Mouse (Mus musculus) heart, embryonic 12.5 days (tissue): ENCODE results near the gene Ttc28. TPM values are rescaled to one million over a fixed set of nuclear protein-coding genes. Genes with fewer than 3 reads are reported as not detected.

ENCODE experiments used
- ATAC-seq: fragments of 200-750 bp; cut with Nextera tagmentation; 2 replicates; pipeline ENCODE4 v1.8.0; 2017; ENCODE audit warnings: moderate TSS enrichment, moderate library complexity; ENCODE audit not compliant: insufficient number of reproducible peaks, low FRiP score
- H3K27ac ChIP-seq: fragments of 300-500 bp; sonication (generic); 2 replicates; pipeline ENCODE4 v1.5.1; 2016; ENCODE audit warnings: mild to moderate bottlenecking, moderate library complexity; ENCODE audit not compliant: poor library complexity, severe bottlenecking
- H3K27me3 ChIP-seq: fragments of 300-500 bp; sonication (generic); replicated peaks from 2 replicates; pipeline ENCODE4 v1.6.1; 2016; ENCODE audit warnings: mild to moderate bottlenecking, moderate library complexity
- H3K36me3 ChIP-seq: fragments of 300-500 bp; sonication (generic); 2 replicates; pipeline ENCODE4 v1.6.1; 2016; ENCODE audit warnings: mild to moderate bottlenecking, moderate library complexity
- H3K4me1 ChIP-seq: fragments of 300-500 bp; sonication (generic); replicated peaks from 2 replicates; pipeline ENCODE4 v1.6.1; 2016; ENCODE audit warnings: mild to moderate bottlenecking
- H3K4me2 ChIP-seq: fragments of 300-500 bp; sonication (generic); 2 replicates; pipeline ENCODE4 v1.6.1; 2016; ENCODE audit warnings: mild to moderate bottlenecking, moderate library complexity
- H3K4me3 ChIP-seq: fragments of 300-500 bp; sonication (generic); 2 replicates; pipeline ENCODE4 v1.5.1; 2016; ENCODE audit warnings: mild to moderate bottlenecking
- H3K9ac ChIP-seq: fragments of 300-500 bp; sonication (generic); 2 replicates; pipeline ENCODE4 v1.6.1; 2016; ENCODE audit warnings: mild to moderate bottlenecking, moderate library complexity
- H3K9me3 ChIP-seq: fragments of 300-500 bp; sonication (generic); replicated peaks from 2 replicates; pipeline ENCODE4 v1.6.1; 2016; ENCODE audit warnings: mild to moderate bottlenecking, moderate library complexity
- WGBS: fragments of 180-500 bp; shearing (Covaris S2); methylation state at CpG from one replicate; pipeline ENCODE4 v1.1.7; 2016; 5-methylcytosine and 5-hydroxymethylcytosine counted together
- polyA plus RNA-seq: library from polyadenylated mRNA; unstranded; fragments of >200 nt; fragmentation: Nextera tagmentation; extraction: Ambion mirVana; gene quantifications from 2 replicates; pipeline ENCODE4 v1.2.1, GENCODE M21; 2016

Gene Ttc28
- polyA plus RNA-seq, 1 experiment from 2014 or later, result 10.3 TPM

DNA sequence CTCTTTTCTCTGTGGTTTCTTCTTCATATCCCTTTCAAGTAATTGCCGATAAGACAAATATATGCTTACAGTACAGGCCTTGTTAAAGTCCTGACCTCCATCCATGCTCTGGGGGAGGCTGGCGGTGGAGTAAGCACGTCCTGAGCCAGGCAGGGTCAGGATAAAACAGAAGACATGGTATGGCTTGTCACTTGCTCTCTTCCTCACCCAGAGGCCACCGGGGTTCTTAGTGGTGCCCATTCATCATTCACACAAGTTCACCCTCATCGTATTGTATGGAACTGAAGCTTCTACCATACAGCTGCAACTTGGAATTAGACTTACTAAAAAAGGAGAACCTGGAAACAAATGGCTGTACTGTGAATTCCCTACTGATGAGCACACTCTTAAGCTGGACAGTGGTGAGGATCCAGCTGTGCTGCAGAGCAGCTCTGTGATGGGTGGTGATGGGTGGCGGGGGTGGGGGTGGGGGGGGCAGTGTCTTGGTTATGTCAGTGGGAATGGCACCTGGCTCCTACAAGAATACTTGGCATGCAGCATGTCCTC, 104.6 kb downstream of the Ttc28 start:
- no peak overlapping the region for H3K9ac ChIP-seq
- 0 out of 2 replicates have a peak, but pooled peaks cover 6% of the 10 kb centered on the region for H3K36me3 ChIP-seq
- H3K27me3 ChIP-seq, result peaks cover 5% of the 10 kb centered on the region
- peaks cover 21% of the 10 kb centered on the region for H3K4me1 ChIP-seq
- ATAC-seq, result no peak
- H3K4me2 ChIP-seq, result no peak overlapping the region
- H3K4me3 ChIP-seq, result no peak overlapping the region
- no peak overlapping the region for H3K27ac ChIP-seq
- H3K9me3 ChIP-seq, result no peaks in the 10 kb centered on the region
- WGBS, result 81% methylated on average over 6 of the region's 6 CpGs

DNA sequence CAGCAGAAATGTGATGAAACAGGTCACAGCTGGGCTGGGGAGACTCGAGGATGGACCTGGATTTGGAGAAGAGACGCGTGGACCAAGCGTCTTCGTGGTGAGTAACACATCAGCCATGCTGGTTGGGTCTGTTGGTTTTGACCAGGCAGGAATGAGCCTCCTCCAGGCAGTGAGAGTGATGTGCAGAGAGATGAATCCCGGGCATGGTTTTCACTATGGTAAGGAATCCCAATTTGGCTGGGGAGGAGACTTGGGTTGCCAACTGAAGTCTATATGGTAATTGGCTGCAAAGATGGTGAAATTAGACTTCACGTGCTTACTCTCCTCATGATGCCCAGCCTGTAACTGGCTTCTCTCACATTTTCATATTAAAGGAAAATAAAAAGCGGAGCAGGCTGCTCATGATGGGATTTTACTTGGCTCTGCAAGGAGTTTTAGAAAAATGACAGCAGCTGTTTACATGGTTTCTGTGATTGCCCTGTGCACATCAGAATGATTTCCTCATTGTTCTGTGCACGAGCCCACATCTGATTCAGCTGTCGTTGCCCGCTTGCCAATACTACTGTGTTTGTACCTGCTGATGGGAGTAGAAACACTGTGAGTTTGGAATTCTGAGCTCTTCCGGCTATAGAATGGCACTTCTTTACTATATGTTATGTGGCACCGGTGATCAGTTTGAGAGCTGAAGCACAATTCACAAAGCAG, 117.4 kb downstream of the Ttc28 start:
- Histone ChIP-seq H3K9ac (no peak overlapping the region), H3K27ac (no peak overlapping the region), H3K4me3 (no peak overlapping the region), H3K4me1 (peaks cover 9% of the 10 kb centered on the region), H3K36me3 (no peaks in the 10 kb centered on the region), H3K9me3 (no peaks in the 10 kb centered on the region), H3K4me2 (no peak overlapping the region), H3K27me3 (no peaks in the 10 kb centered on the region)
- no peak for ATAC-seq
- WGBS, result 81% methylated on average over 13 of the region's 13 CpGs

DNA sequence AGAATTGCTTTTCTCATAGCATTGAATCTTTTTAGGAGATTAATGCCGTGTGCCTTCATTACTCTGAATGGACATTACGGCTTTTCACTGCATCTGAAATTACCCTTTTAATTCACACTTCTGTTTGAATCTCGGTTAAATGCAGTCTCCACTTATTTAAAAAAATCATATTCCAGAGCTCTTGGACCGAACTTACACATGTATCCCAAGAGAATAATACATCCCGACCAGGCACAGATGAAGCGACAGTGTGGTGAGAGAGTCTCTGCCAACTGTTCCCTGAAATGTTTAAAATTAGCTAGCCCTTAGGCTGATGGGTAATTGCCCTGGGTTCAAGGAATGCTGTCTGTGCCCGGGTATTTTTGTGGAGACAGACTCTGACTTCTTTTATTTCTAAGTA, 118.1 kb downstream of the Ttc28 start:
- no peak overlapping the region for H3K9ac ChIP-seq
- H3K4me1 ChIP-seq, result peaks cover 9% of the 10 kb centered on the region
- WGBS, result 73% methylated on average over 7 of the region's 7 CpGs
- no peaks in the 10 kb centered on the region for H3K36me3 ChIP-seq
- ATAC-seq, result no peak
- H3K4me3 ChIP-seq, result no peak overlapping the region
- no peaks in the 10 kb centered on the region for H3K27me3 ChIP-seq
- no peaks in the 10 kb centered on the region for H3K9me3 ChIP-seq
- no peak overlapping the region for H3K4me2 ChIP-seq
- H3K27ac ChIP-seq, result no peak overlapping the region

DNA sequence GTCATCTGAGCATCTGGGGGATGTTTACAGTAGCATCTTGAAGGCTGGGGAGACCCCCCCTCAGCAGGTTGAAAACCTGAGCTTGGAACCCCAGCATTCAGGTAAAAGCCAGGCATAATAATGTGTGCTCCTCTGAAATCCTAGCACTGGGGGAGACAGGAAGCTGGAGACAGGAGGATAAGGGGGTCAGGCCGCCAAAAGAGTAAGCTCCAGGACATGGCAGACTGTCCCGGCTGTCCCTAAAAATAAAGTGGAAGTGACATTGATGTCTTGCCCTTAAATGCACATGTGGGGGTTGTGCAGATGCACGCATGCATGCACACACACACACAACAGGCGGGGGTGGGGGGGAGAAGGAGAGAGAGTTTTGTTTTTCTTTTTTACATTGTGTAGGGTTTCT, 118.7 kb downstream of the Ttc28 start:
- WGBS, result 29% methylated on average over 4 of the region's 4 CpGs
- ATAC-seq, result no peak
- Histone ChIP-seq H3K9ac (no peak overlapping the region), H3K27me3 (no peaks in the 10 kb centered on the region), H3K4me1 (peaks cover 9% of the 10 kb centered on the region), H3K27ac (no peak overlapping the region), H3K9me3 (no peaks in the 10 kb centered on the region), H3K4me2 (no peak overlapping the region), H3K4me3 (no peak overlapping the region), H3K36me3 (no peaks in the 10 kb centered on the region)

DNA sequence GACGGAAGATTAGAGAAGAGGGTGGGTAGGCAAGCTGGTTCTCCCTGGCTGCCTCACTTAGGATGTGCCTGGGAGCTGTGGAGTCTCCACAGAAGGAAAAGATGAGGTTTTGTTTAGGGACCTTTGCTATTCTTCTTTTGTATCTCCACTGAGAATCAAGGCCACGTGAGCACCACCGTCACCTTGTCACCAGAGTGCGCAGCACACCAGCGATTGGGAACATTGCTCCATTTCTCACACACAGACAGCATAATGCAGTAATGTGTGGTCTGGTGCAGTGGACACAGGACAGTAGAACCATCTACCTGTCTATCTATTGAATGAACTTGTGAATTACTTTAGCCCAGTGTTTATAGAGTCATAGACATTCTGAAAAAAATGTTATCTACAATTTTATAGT, 121.3 kb downstream of the Ttc28 start:
- ATAC-seq, result no peak
- no peak overlapping the region for H3K9ac ChIP-seq
- H3K9me3 ChIP-seq, result peaks cover 5% of the 10 kb centered on the region; the same call in 1 of the 2 replicates
- no peaks in the 10 kb centered on the region for H3K36me3 ChIP-seq
- H3K4me2 ChIP-seq, result no peak overlapping the region
- H3K27me3 ChIP-seq, result no peaks in the 10 kb centered on the region
- no peak overlapping the region for H3K27ac ChIP-seq
- no peak overlapping the region for H3K4me3 ChIP-seq
- peaks cover 16% of the 10 kb centered on the region for H3K4me1 ChIP-seq
- WGBS, result 68% methylated on average over 5 of the region's 5 CpGs

DNA sequence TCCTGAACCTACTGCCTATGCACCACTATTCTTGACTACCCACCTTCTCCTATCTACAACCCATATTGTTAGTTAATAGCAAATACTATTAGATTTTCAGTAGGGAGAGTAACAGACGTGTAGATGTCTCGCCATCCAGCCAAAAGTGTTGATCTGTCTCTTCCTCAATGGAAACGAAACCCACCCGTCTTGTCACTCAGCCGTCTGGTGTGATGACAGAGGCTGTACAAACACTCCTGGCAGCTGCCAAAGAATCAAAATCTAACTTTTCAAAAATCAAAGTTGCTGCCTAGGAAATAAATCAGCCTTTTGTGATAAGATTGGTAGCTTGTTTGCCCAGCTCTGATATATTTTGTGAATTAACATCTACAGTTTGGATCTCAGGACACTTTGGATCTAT, 123.6 kb downstream of the Ttc28 start:
- Histone ChIP-seq H3K27ac (no peak overlapping the region), H3K36me3 (no peaks in the 10 kb centered on the region), H3K4me1 (peaks cover 31% of the 10 kb centered on the region), H3K27me3 (no peaks in the 10 kb centered on the region), H3K9me3 (peaks cover 5% of the 10 kb centered on the region; the same call in 1 of the 2 replicates), H3K4me2 (no peak overlapping the region), H3K4me3 (no peak overlapping the region), H3K9ac (no peak overlapping the region)
- ATAC-seq, result no peak
- 59% methylated on average over 5 of the region's 5 CpGs for WGBS

DNA sequence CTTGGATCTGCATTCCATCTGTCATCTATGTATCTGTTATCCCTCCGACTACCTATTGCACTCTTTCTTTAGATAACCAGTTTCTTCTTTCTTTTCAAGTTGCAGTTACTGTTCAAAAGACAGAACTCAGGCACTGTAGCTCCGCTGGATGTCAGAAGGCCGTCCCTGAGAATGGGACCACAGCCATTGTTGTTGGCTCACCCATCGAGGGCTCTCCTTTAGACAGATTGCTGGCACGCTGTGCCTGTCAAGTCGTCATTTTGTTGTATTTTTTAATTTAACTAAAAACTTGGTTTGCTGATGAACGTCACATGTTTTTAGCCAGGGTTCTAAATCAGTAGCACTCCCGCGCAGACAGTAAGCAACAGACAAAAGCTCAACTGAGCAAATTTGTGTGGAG, 124.1 kb downstream of the Ttc28 start:
- Histone ChIP-seq H3K4me2 (no peak overlapping the region), H3K9me3 (peaks cover 5% of the 10 kb centered on the region; the same call in 1 of the 2 replicates), H3K9ac (no peak overlapping the region), H3K4me3 (no peak overlapping the region), H3K27ac (no peak overlapping the region), H3K27me3 (no peaks in the 10 kb centered on the region), H3K4me1 (peaks cover 31% of the 10 kb centered on the region), H3K36me3 (no peaks in the 10 kb centered on the region)
- no peak for ATAC-seq
- WGBS, result 79% methylated on average over 9 of the region's 9 CpGs

DNA sequence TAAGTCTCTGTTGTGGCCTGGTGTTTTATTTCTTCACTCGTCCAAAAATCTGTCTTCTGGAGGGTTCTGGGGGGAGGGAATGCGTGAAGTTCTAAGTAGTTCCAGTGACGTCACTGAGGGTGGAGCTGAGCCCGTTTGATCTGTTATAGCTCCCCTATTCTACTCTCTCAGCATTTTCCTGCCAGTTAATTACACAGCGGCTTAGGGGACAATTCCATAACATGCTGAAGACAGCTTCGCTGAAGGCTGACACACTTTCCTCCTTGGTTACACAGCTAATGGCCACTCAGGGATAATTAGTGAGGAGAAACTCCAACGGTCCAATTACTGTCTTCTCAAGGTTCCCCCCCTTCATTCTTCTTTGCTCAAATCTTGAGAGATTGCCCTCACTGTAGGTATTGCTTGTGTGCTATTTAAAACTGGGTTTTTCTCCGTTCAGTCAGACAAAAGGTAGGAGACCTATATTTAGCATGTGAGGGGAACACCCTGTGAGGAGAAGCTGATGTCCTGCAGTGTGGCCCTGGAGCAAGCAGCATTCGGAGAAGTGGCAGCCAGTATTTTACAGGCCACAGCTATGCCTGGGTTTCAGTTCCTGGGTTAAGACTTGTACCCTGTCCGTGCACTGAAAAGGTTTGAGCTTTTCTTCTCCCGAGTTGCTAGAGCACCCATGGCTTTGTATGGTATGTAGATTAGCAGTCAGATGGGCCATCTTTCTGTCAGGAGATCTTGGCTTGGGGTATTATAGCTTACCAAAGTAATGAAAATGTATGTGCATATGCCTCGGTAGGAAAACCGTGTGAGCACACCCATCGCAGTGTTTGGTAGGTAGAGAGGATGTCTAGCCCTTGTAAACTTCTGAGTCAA, 126.9 kb downstream of the Ttc28 start:
- H3K36me3 ChIP-seq, result peaks cover 7% of the 10 kb centered on the region
- H3K9me3 ChIP-seq, result peaks cover 12% of the 10 kb centered on the region
- peaks cover 38% of the 10 kb centered on the region for H3K4me1 ChIP-seq
- no peaks in the 10 kb centered on the region for H3K27me3 ChIP-seq
- peak overlapping the region; percentile 61 for H3K27ac ChIP-seq
- WGBS, result 48% methylated on average over 14 of the region's 14 CpGs
- 0 out of 2 replicates have a peak overlapping the region, but pooled peaks have one; percentile 10 for H3K4me2 ChIP-seq
- no peak overlapping the region for H3K4me3 ChIP-seq
- no peak overlapping the region for H3K9ac ChIP-seq
- no peak for ATAC-seq

DNA sequence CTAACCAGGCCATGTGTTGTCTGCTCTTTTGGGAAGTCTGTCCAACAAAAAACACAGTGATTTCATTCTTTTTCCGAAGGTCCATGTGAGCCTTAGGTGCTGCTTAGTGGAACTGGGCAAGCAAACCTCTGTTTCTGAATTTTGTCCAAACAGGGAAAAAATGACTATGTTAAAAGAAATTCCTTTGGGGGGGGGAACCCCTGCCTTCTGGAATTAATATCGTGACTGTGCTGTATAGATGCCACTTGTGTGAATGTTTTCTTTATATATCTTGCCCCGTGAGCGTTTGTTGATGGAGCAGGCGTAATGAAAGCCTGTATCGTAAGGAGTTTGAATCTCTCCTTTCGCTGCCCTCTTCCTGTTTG, 127.5 kb downstream of the Ttc28 start:
- Histone ChIP-seq H3K4me2 (no peak overlapping the region), H3K4me1 (peaks cover 40% of the 10 kb centered on the region), H3K36me3 (peaks cover 7% of the 10 kb centered on the region), H3K4me3 (no peak overlapping the region), H3K27ac (0 out of 2 replicates have a peak overlapping the region, but pooled peaks have one; percentile 61), H3K27me3 (no peaks in the 10 kb centered on the region), H3K9me3 (peaks cover 12% of the 10 kb centered on the region), H3K9ac (no peak overlapping the region)
- WGBS, result 58% methylated on average over 7 of the region's 7 CpGs
- ATAC-seq, result no peak

DNA sequence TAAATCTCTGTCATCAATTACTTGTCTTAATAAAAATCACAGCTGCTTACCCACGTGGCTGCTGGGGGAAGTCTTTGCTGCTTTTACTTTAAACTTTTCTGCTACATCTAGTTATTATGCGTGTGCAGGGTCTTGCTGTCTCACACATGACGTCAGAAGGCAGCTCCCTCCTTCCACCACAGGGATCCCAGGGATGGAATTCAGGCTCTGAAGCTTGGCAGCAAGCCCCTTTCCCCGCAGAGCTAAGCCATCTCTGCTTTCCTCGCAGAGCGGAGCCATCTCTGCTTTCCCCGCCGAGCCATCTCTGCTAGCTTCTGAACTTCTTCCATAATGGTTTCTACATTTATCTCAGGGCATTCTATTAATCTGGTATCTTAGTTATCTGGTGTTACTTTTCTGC, 128.3 kb downstream of the Ttc28 start:
- no peak overlapping the region for H3K27ac ChIP-seq
- ATAC-seq, result no peak
- H3K9ac ChIP-seq, result no peak overlapping the region
- 71% methylated on average over 8 of the region's 8 CpGs for WGBS
- H3K27me3 ChIP-seq, result no peaks in the 10 kb centered on the region
- no peak overlapping the region for H3K4me2 ChIP-seq
- peaks cover 7% of the 10 kb centered on the region for H3K36me3 ChIP-seq
- H3K9me3 ChIP-seq, result peaks cover 12% of the 10 kb centered on the region
- H3K4me3 ChIP-seq, result no peak overlapping the region
- peaks cover 45% of the 10 kb centered on the region for H3K4me1 ChIP-seq

DNA sequence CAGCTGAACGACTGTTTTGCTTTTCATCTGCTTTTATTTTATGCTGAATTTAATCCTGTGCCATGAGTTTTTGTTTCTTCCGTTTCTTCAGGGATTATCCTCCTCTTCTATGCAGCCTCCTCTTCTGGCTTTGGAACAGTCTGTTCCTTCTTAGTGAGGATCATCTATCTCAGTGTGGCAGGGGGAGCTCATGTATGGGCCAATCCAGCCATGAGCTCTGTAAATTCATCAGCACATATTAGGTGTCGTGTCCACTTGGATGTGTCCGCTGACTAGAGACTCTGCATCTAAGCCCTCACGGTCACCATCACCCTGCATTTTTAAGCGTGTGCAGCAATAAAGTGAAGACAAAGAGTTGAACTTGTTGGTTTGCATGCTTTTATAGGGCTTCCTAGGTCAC, 128.8 kb downstream of the Ttc28 start:
- Histone ChIP-seq H3K4me1 (peaks cover 45% of the 10 kb centered on the region), H3K9ac (no peak overlapping the region), H3K4me3 (no peak overlapping the region), H3K27me3 (no peaks in the 10 kb centered on the region), H3K4me2 (no peak overlapping the region), H3K36me3 (peaks cover 7% of the 10 kb centered on the region), H3K27ac (no peak overlapping the region), H3K9me3 (peaks cover 12% of the 10 kb centered on the region)
- ATAC-seq, result no peak
- WGBS, result 89% methylated on average over 6 of the region's 6 CpGs
